Mouse (Mus musculus): ENCODE data around the gene Fam186a.
"Not testable (repeated sequence)": the region's sequence is repeated elsewhere in the genome, so short reads cannot be mapped to it uniquely, and the experiment has no call there.

The Fam186a gene

DNA sequence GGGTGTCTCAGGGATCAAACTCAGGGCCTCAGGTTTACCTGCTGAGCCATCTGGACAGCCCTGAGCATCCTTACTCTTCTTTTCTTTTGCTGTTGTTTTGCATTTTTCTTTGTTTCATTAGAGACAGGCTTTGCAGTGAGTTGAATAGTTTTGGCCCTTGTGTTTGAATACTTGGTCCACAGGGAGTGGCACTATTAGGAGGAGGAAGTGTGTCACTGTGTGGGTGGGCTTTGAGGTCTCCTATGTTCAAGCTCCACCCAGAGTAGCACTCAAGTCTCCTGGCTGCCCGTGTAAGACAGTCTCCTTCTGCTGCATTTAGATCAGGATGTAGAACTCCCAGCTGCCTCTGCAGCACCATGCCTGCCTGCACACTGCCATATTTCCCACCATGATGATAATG, 32.4 kb downstream of the Fam186a start:
- DNase-seq (ENCODE audit: low read depth) = no peak

DNA sequence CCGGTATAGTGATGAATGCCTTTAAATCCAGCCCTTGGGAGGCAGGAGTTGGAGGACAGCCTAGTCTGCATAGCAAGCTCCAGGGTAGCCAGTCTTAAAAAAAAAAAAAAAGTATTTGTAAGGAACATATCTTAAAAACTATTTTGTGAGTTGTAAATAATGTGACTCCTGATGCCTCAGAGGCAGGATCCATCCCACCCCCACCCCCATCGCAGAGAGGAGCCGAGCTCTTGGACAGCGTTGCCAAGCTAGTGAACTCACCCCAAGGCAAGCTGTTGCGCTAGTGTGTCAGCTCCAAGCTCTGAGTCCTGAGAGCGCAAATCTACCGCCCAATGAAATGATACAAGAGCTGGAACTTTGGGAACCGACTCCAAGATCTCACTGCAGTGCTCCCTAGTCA, 35.6 kb downstream of the Fam186a start:
- DNase-seq (ENCODE audit: low read depth) = no peak

DNA sequence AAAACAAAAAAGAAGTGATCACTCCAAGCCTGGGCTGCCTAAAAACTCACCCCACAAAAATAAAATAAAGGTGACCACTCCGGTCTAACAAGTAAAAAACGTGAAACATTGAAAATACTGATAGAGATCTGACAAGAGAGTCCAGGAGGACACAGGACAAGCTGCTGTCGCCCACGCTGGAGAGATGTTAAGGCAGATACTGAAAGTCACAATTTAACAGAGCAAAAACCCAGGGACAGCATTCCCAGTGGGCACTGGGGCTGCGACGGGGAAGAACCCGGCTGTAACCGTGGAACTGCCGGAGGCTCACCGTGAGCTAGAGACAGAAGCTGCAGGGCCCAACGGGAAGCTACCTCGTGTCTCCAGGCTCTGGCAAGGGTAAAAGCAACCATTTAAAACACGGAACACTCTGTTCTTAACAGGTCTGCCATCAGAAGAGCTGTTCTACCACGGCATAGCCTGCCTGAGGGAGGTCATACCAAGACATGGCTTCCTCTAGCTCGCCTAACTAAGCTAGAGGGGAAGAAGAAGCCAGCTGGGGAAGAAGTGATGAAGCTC, 47.2 kb downstream of the Fam186a start:
- DNase-seq (ENCODE audit: low read depth) = no peak

DNA sequence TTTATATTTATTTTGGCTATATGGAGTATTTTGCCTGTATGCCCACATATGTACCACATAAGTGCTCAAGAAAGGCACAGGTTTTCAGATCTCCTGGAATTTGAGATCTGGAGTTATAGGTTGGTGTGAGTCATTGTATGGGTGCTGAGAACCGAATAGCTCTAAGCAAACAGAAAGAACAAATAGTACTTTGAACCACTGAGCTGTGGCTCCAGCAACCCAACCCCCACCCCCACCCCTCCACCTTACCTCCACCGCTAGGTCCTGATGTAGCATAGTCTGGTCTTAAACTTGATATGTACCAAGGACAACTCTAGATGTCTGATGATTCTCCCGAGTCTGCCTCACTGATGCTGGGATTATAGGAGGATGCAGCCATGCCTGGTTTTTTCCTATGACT, 49.6 kb downstream of the Fam186a start:
- no peak for DNase-seq (ENCODE audit: low read depth)

DNA sequence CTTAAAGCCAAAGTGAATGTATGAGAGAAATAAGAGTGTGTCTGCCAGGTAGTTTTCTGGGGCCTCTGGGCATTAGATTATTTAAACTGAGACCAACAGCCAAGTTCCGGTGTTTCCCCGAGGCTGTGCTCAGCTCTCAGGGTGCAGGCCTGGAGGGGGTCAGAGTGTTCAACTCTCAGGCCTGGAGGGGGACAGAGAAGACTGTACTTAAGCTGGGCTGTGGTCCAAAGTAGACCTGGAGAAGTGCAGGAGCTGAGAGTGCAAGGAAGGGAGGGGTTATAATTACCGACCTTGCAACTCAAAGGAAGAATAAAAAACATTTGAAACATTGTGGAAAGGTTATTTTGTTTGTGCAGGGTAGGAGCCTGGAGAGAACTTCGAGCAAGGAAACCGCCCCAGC, 52.2 kb downstream of the Fam186a start:
- DNase-seq (ENCODE audit: low read depth) = no peak

DNA sequence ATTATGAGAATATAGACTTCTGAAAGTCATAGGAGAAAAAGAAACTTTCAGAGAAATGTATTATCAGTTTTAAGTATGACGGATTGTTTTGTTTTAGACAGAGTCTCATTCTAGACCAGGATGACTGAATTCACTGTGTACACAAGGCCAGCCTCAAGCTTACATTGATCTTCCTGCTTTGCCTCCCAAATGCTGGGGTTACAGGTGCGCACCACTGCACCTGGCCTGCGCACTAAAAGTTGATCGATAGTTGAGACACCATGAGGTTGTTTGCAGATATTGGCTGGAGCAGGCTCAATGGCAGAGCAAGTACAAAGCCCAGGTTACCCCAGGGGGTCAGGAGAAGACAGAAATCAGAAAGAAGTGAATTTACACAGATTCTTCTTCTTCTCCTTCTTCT, 55.1 kb downstream of the Fam186a start:
- DNase-seq (ENCODE audit: low read depth) = no peak

DNA sequence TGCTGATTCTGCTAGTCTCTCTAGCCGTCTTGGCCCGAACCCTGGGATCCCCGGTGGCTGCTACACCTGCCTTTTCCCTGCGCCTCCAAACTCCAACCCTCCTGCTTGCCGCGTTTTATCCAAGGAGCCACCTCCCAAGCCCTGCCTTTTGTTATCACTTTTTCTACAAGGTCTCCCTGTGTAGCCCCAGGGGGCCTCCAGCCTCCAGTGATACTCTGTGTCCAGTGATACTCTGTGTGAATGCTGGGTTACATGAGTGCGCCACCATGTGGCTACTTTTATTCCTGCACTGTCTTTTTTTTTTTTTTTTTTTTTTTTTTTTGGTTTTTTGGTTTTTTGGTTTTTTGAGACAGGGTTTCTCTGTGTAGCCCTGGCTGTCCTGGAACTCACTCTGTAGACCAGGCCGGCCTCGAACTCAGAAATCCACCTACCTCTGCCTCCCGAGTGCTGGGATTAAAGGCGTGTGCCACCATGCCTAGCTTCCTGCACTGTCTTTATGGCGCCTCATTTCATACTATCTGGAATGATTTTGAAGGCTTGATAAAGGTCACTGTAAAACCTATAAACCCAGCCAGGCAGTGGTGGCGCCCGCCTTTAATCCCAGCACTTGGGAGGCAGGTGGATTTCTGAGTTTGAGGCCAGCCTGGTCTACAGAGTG, 57.4 kb downstream of the Fam186a start:
- peak; percentile 8 for DNase-seq (ENCODE audit: low read depth)

DNA sequence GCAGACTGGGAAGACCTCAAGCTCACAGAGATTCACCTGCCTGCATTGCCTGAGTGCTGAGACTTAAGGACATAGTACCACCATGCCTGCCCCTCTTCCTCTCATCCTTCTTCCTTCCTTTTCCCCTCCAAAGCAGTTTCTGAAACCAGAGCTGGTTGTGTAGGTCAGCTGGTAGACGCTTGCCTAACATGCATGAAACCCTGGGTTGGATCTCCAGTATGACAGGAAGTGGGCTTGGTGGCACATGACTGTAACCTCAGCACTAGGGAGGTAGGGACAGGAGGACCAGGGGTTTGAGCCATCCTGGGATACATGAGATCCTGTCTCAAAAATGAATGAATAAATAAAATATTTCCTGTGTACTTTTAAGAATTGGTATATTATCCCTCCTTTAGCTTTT, 59.3 kb downstream of the Fam186a start:
- DNase-seq (ENCODE audit: low read depth) = no peak

DNA sequence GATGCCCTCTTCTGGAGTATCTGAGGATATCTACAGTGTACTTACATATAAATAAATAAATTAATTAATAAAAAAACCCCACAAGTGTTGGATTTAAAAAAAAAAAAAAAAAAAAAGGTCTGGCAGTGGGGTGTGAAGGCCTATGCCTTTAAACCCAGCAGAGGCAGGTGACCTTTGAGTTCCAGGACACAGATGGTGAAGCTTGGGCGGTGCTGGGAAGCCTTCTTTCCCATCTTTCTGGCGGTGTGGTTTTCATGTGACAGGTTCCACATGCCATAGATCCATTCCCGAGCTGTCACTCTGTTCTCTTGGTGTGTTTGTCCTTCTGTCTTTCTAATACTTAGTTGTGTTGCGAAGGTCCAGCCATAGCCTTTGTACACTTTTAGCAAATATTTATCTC, 59.8 kb downstream of the Fam186a start:
- no peak for DNase-seq (ENCODE audit: low read depth)

DNA sequence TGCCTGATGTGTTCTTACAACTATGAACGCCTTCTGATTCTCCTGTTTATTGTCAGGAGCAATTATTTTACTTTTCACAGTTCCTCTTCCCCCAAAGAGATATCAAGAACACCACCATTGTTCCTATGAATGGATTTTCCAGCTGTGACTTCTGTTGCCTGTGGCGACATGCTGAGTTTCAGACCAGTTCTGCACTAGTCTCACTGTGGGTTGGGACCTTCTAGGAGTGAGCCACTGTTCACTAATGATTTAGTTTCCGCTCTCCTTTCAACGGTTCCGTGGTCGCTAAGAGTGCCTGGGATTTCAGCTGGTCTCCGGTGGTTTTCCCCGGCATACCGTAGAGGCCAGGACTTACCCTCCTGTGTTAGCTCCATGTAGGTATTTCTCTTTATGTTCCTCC, 62.0 kb downstream of the Fam186a start:
- no peak for DNase-seq (ENCODE audit: low read depth)

DNA sequence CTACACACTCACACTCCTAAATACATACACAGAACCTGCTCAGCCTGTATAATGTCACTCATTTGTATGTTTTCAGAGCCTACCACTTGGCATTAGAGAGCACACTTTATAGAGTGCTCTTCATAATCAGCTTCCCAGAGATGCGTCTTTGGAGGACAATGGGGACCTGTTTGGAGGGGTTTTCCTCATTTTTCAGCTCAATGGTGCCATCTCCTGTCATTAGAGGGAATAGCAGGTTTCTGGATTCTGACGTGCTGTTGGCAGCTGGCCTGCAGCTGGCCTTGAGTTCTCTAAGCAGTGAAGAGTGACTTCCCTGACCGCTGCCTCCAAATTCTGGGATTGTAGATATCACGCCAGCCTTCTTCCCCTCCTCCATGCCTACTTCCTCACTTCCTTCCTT, 62.5 kb downstream of the Fam186a start:
- peak; percentile 35 for DNase-seq (ENCODE audit: low read depth)

DNA sequence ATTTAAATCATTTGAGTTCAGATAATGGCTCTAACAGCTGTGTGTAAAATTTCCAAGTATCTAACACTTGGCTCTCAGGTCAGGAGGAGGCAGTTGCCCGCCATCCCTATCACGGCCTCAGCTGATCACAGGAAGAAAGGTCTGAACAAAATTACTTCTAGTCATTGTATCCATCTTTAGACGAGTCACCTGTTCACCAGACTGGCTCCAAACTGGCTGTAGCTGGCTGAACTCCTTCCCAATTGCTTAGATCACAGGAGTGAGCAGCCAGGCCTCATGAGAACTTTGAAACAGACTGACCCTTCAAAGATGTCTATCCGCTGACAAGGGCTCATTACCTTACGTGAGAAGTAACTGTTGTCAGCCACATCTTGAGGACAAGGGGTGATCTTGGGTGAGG, 63.6 kb downstream of the Fam186a start:
- no peak for DNase-seq (ENCODE audit: low read depth)

DNA sequence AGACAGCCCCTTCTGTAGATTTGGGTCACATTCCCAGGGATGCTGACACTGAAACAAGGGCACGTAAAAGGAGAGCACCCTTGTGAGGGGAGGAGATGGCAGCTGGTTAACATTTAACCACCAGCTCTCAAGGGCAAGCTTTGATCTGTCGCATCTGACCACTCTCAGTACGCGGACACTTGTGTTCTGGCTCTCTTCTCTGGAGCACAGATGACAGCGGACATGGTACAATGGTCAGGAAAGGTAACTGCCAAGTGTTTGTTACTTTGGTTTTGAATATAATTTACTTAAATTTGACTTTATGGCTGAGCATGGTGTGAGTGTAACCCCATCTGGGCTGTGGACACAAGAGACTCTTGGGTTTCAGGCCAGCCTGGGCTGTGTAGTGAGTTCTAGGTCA, 64.1 kb downstream of the Fam186a start:
- DNase-seq (ENCODE audit: low read depth) = no peak

DNA sequence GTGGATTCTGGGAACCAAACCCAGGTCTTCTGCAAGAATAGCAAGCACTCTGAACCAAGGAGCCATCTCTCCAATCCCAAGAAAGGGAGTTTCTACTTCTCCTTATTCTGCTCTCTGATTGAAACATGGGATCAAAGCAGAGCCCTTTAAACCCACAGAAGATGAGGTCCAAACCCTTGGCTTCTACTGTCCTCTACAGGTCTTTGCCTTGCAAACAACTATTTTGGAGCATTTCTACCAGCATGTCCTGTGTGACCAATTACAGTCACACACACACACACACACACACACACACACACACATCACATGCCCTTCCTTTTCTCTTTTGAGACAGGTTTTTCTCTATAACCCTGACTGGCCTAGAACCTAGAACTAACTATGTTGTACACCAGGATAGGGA, 70.2 kb downstream of the Fam186a start:
- no peak for DNase-seq (ENCODE audit: low read depth)

DNA sequence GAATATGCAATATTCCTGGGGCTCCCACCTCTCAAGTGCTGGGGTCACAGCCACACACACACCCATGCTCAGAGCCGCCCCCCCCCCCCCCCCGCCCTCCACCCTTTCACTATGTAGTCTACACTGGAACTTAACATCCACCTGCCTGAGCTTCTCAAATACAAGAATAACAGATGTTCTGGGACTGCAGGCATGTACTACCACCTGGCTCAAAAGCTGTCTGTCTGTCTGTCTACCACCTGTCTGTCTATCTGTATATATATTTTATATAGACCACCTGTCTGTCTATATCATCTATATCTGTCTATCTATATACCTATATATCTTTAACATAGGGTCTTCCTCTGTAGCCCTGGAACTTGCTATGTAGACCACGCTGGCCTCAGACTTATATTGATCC, 75.5 kb downstream of the Fam186a start:
- DNase-seq (ENCODE audit: low read depth) = no peak

DNA sequence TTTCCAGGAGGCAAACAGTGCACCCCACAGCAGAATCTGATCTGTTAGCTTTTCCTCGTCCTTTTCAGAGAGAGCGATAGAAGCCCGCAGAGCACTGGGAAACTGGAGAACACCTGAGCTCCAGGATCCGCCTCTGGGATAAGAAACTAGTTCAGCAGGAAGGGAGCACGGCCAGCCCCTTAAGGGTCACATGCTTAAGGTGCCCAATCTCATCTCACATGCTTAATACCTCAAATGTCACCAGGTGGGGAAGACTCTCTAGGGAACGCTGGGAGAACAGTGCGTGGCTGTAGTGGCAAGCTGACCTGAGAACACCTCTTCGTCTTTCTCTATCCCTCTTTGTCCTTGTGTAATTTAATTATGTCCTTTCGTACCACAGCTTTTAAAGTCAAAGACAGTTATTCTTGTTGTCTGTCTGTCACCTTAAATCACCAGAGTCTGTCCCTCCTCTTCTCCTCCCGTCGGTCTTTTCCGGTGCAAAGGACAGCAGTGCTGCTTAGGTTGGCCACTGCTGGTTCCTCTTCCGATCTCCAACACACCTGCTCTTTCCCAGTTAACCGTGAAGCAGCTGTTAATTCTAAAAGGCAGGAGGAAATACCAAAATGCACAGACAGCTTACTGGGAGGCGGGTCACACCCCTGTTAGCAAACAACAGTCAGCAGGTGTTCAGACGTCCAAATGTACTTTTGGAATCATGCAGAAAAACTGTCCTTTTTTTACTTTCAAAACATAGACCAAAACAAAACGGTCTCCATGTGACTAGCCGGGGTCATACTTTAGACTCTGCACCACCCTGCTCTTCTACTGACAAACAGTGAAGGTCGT, 76.2 kb downstream of the Fam186a start:
- no peak for DNase-seq (ENCODE audit: low read depth)

DNA sequence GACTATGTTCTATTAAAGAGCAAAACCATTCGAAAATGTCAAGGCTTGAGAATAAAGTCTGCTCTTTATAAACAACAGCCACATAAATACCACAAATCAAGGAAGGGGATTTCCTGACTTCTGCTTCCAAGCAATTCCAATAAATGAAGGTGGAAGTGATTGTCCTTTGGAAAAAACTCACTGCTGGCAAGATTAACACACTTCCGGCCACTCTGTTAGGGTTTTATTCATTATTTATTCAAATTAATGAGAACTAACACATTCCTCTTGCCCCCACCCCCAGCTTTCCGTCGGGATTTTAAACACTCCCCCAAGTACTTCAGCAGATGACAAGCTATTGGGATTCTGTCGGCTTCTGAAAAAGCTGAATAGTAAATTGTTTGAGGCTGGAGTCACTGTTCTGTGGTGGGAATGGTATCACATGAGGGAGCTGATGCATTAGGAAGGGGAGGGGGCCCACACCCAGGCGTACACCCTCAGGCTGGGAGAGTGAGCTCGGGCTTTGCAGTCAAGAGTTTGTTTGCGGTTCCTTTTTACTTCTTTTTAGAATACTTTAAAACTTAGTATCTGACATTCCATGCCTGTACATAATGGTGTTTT, 77.5 kb downstream of the Fam186a start:
- no peak for DNase-seq (ENCODE audit: low read depth)

DNA sequence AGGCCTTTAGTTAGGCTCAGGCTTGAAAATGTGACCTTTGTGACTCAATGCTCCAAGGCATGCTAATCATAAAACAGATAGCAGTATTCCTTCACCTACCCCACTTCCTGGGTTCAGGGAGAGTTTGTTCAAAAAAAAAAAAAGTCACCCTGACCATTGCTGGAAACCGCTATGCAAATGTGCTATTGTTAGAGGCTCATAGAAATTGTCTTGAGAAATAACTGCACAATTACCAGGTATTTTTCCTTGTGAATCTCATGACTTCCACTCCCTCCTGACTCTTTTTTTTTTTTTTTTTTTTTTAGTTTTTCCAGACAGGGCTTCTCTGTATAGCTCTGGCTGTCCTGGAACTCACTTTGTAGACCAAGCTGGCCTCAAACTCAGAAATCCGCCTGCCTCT, 79.7 kb downstream of the Fam186a start:
- DNase-seq (ENCODE audit: low read depth) = not testable (repeated sequence)

DNA sequence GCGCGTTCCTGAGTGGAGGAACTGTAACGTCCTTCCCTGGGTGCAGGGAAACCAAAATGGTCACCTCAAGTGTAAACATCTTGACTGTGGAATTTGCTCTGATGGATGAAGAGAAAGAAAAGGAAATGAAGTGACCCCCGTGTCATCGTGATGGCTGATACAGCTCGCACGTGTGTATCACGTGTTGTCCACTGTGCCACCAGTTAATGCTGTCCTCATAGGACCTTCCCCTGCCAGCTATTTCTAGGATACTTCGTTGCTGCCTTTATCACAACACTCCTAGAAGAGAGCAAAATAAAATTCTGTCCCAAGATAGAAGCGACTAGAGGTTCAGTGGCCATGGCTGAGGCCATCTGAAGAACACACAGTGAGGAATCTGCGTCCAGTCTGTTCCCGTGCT, 82.8 kb downstream of the Fam186a start:
- DNase-seq (ENCODE audit: low read depth) = no peak

DNA sequence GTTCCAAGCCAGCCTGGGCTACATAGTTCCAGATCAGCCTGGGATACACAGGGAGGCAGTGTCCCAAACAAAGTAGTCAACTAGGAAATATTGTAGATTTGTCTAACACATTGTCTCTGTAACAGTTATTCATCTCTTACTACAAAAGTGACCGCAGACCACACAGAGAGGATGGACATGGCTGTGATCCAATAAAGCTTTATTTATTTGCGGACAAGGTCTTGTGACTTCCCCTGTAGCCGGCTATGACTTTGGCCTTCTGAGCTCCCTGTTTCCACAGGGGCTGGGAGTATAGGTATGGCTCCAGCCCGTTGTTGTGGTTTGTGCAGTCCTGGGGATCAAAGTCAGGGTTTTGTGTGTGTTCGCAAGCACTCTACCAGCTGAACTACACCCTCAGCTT, 88.3 kb downstream of the Fam186a start:
- no peak for DNase-seq (ENCODE audit: low read depth)

DNA sequence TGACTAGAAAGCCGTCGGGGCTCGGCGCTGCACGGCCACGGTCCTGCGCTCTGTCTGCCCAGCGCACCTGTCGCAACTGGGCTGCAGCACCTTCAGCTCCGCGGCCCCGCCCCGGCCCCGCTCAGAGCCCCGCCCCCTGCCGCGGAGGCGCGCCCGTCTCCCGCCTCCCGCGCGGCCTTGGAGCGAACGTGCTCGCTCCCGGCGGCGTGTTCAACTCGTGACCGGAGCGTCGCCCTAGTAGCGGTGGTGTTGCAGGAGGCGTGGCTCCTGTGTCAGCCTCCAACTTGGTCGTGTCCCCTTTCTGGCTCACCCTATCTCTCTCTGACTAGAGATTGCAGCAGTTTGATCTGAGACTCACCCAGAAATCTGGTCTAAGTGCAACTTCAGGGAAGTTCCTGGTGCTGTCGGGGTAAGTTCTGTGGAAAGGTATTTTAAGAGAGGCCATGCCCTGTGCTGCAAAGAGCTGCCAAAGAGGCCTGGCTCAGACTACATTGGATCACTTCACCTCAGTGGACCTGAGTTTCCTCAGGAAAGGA, 91.5 kb downstream of the Fam186a start, which contains the start of gene Lima1:
Lima1 (minus strand) TSS at position 123 of the 536 bp plus-strand sequence.
- DNase-seq (ENCODE audit: low read depth) = peak; percentile 62

DNA sequence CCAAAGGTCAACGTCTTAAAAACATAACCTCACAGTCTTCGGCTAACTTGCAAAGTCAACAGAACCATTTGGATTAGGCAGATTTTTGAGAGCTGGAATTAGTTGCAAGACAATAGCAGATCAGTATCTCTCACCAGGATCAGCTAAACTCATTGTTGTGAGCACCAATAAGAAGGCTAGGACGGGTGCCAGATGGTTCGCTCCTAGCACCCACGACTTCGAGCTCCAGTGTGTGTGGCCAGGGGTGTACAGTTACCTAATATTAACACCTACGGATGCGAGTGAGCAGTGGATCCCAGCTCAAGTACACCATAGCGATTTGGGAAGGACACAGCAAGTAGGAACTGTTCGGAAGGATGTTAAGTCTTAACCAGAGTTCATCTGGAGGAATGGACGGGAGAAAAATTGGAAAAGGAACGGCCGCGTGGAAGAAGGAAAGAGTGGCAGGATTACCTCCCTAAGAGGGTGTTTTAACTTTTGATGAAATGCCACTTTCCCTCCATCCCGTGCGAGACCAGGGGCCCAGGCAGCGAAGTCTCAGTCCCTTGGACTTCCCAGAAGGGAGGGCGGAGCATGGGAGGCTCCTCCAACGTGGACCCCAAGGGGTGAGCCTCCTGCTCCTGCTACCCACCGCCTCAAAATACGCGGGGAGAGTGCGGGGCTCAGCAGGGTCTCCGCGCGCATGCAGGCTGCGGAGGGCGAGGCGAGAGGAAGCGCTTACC, 92.1 kb downstream of the Fam186a start:
- DNase-seq (ENCODE audit: low read depth) = no peak

All from c-Kit-positive CD71-positive TER-119-negative erythroid progenitor cells, embryonic 14.5 days (primary cell).